Mouse (Mus musculus) hindbrain, postnatal 0 days (tissue): ENCODE results near the gene Raly. TPM values are rescaled to one million over a fixed set of nuclear protein-coding genes. Genes with fewer than 3 reads are reported as not detected.
A peak's percentile ranks its signal among the peaks of the same experiment; 100 is the strongest.

Experiments used
- ATAC-seq: fragments of 200-750 bp; cut with Nextera tagmentation; 2 replicates; pipeline ENCODE4 v1.8.0; 2017; ENCODE audit warnings: mild to moderate bottlenecking, moderate TSS enrichment, moderate library complexity
- DNase-seq: peaks from one replicate; pipeline ENCODE4 v3.0.0-alpha.2; 2015; ENCODE audit warnings: low spot score
- H3K27ac ChIP-seq: fragments of 300-500 bp; sonication (generic); 2 replicates; pipeline ENCODE4 v1.5.1; 2014; ENCODE audit warnings: mild to moderate bottlenecking
- H3K27me3 ChIP-seq: fragments of 300-500 bp; sonication (generic); 2 replicates; pipeline ENCODE4 v1.6.1; 2014; ENCODE audit warnings: low read length, mixed read lengths; ENCODE audit not compliant: insufficient read depth
- H3K36me3 ChIP-seq: fragments of 300-500 bp; sonication (generic); 2 replicates; pipeline ENCODE4 v1.6.1; 2014; ENCODE audit warnings: low read length, mixed read lengths; ENCODE audit not compliant: insufficient read depth
- H3K4me1 ChIP-seq: fragments of 300-500 bp; sonication (generic); 2 replicates; pipeline ENCODE4 v1.6.1; 2014; ENCODE audit warnings: antibody characterized with exemption, low read length, mixed read lengths; ENCODE audit not compliant: insufficient read depth
- H3K4me2 ChIP-seq: fragments of 300-500 bp; sonication (generic); 2 replicates; pipeline ENCODE4 v1.6.1; 2014; ENCODE audit warnings: low read depth, mild to moderate bottlenecking, low read length, moderate library complexity, mixed read lengths
- H3K4me3 ChIP-seq: fragments of 300-500 bp; sonication (generic); 2 replicates; pipeline ENCODE4 v1.5.1; 2014; ENCODE audit warnings: low read length
- H3K9ac ChIP-seq: fragments of 300-500 bp; sonication (generic); replicated peaks from 2 replicates; pipeline ENCODE4 v1.6.1; 2014; ENCODE audit warnings: mild to moderate bottlenecking, low read length, moderate library complexity, mixed read lengths
- H3K9me3 ChIP-seq: fragments of 300-500 bp; sonication (generic); 2 replicates; pipeline ENCODE4 v1.6.1; 2016; ENCODE audit warnings: low read length, mixed read lengths
- CTCF ChIP-seq: IDR thresholded peaks from 2 replicates; pipeline ENCODE4 v1.5.1; 2016; ENCODE audit warnings: antibody characterized with exemption, control low read depth, low read depth
- WGBS: fragments of 180-500 bp; shearing (Covaris S2); extraction: QIAGEN DNeasy Blood & Tissue Kit; methylation state at CpG from one replicate; pipeline ENCODE4 v1.1.7; 2014; 5-methylcytosine and 5-hydroxymethylcytosine counted together
- polyA plus RNA-seq: library from polyadenylated mRNA; unstranded; fragments of >200 nt; fragmentation: Nextera tagmentation; extraction: Ambion mirVana; gene quantifications from 2 replicates; pipeline ENCODE4 v1.2.1, GENCODE M21; 2015
- total RNA-seq: library from RNA; depleted of rRNA; stranded (reverse); fragments of >200 nt; gene quantifications from 2 replicates; pipeline ENCODE4 v1.2.3, GENCODE M21; 2014

The Raly gene
- total and polyA plus RNA-seq, 2 experiments from 2014 or later: 25.5 to 180 TPM

- no peak for TF ChIP-seq CTCF
- Histone ChIP-seq H3K4me3 (no peak overlapping the region), H3K27ac (no peak overlapping the region), H3K36me3 (no peaks in the 10 kb centered on the region), H3K4me1 (no peaks in the 10 kb centered on the region), H3K9ac (no peak overlapping the region), H3K9me3 (no peaks in the 10 kb centered on the region), H3K27me3 (no peaks in the 10 kb centered on the region), H3K4me2 (no peak overlapping the region)
- WGBS: 51% methylated on average over 17 of the region's 17 CpGs
- DNase-seq: no peak
- ATAC-seq: no peak
Measured at GRCm38 (mm10) chr2:154782856-154783650, 7.8 kb upstream of the Raly start.

GRCm38 (mm10) chr2:154785284-154785683, 5.6 kb upstream of the Raly start:
- ATAC-seq: 0 out of 2 replicates have a peak, but pooled peaks have one; percentile 46
- H3K27ac ChIP-seq: no peak overlapping the region

GRCm38 (mm10) chr2:154786187-154786586, 4.7 kb upstream of the Raly start:
- ATAC-seq (no peak), DNase-seq (no peak)
- WGBS: 55% methylated on average over 3 of the region's 3 CpGs

More at GRCm38 (mm10) chr2:154785284-154785683, 5.6 kb upstream of the Raly start:
- H3K36me3 ChIP-seq: no peaks in the 10 kb centered on the region
- H3K27me3 ChIP-seq: no peaks in the 10 kb centered on the region
- no peak for DNase-seq
- no peaks in the 10 kb centered on the region for H3K9me3 ChIP-seq
- WGBS: 57% methylated on average over 3 of the region's 3 CpGs
- TF ChIP-seq CTCF: no peak
- no peak overlapping the region for H3K9ac ChIP-seq
- no peak overlapping the region for H3K4me3 ChIP-seq
- no peaks in the 10 kb centered on the region for H3K4me1 ChIP-seq
- H3K4me2 ChIP-seq: no peak overlapping the region

GRCm38 (mm10) chr2:154786776-154787175, 4.1 kb upstream of the Raly start:
- H3K36me3 ChIP-seq: no peaks in the 10 kb centered on the region
- no peak overlapping the region for H3K4me3 ChIP-seq
- H3K27ac ChIP-seq: no peak overlapping the region
- TF ChIP-seq CTCF: no peak
- WGBS: 60% methylated on average over 11 of the region's 11 CpGs
- no peak for ATAC-seq
- H3K9me3 ChIP-seq: no peaks in the 10 kb centered on the region
- no peak overlapping the region for H3K9ac ChIP-seq
- no peak overlapping the region for H3K4me2 ChIP-seq
- DNase-seq: no peak
- H3K27me3 ChIP-seq: no peaks in the 10 kb centered on the region
- H3K4me1 ChIP-seq: no peaks in the 10 kb centered on the region

More at GRCm38 (mm10) chr2:154786187-154786586, 4.7 kb upstream of the Raly start:
- Histone ChIP-seq H3K4me2 (no peak overlapping the region), H3K4me3 (no peak overlapping the region), H3K9ac (no peak overlapping the region), H3K27me3 (no peaks in the 10 kb centered on the region), H3K4me1 (no peaks in the 10 kb centered on the region), H3K9me3 (no peaks in the 10 kb centered on the region), H3K27ac (no peak overlapping the region), H3K36me3 (no peaks in the 10 kb centered on the region)
- TF ChIP-seq CTCF: no peak

- no peak for DNase-seq
Measured at GRCm38 (mm10) chr2:154789381-154789780, 1.5 kb upstream of the Raly start.

GRCm38 (mm10) chr2:154789977-154790655, 780 bp upstream of the Raly start:
- Histone ChIP-seq H3K4me2 (peak overlapping the region; percentile 86), H3K27ac (peak overlapping the region; percentile 91), H3K36me3 (no peaks in the 10 kb centered on the region), H3K4me1 (peaks cover 14% of the 10 kb centered on the region; the same call in 1 of the 2 replicates), H3K9ac (peak overlapping the region; percentile 56), H3K4me3 (peak overlapping the region; percentile 92), H3K27me3 (no peaks in the 10 kb centered on the region), H3K9me3 (no peaks in the 10 kb centered on the region)
- no peak for ATAC-seq
- no peak for TF ChIP-seq CTCF
- 6% methylated on average over 14 of the region's 14 CpGs for WGBS
- no peak for DNase-seq

More at GRCm38 (mm10) chr2:154789381-154789780, 1.5 kb upstream of the Raly start:
- no peaks in the 10 kb centered on the region for H3K9me3 ChIP-seq
- no peak overlapping the region for H3K4me3 ChIP-seq
- H3K27me3 ChIP-seq: no peaks in the 10 kb centered on the region
- no peak for TF ChIP-seq CTCF
- no peak for ATAC-seq
- peaks cover 14% of the 10 kb centered on the region; the same call in 1 of the 2 replicates for H3K4me1 ChIP-seq
- no peak overlapping the region for H3K9ac ChIP-seq
- WGBS: 71% methylated on average over 6 of the region's 6 CpGs
- no peaks in the 10 kb centered on the region for H3K36me3 ChIP-seq
- no peak overlapping the region for H3K27ac ChIP-seq
- no peak overlapping the region for H3K4me2 ChIP-seq
